8 mouse cellular contexts compared by ENCODE assay signal in the genomic region with DNA sequence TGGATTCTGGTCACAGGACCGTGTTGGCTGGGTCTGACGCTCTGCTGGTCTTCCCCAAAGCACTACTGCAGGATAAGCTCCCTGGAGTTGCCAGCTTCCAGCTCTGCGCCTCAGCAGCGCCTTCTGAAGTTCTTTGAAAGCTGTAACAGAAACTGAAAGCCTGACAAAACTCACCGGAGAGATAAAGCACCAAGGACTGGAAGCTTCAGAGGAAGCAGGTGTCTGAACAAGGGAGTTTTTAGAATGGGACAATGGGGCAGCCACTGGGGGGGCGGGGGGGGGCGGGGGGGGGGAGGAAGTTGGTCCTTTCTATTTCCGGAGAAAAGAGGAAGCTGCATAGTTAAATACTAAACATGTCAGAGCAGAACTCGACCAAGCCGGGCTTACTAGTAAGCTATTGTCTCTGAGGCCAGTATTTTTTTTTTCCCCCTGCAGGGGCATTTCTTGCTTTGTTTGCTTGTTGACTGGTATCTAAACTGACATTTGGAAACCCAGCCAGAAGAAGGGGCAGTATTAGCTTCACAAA.
A peak's percentile ranks its signal among the peaks of the same experiment; 100 is the strongest.
DNase-seq lines count a peak whose midpoint lies in the region; ATAC-seq and TF ChIP-seq lines count a peak whose summit lies in the region.

No protein-coding gene starts in this region.

- no peak overlapping the region for H3K9ac ChIP-seq in embryonic facial prominence, embryonic 15.5 days
- peak overlapping the region; percentile 32; the same call in 1 of the 2 replicates for H3K9ac ChIP-seq in heart, embryonic 16.5 days (ENCODE audit: low read length)
- H3K9ac ChIP-seq in kidney, postnatal 0 days (ENCODE audit: low read depth, low read length) = 0 out of 2 replicates have a peak overlapping the region, but pooled peaks have one; percentile 23
- no peak overlapping the region for H3K9ac ChIP-seq in liver, embryonic 13.5 days
- no peak overlapping the region for H3K9ac ChIP-seq in stomach, embryonic 14.5 days (replicated peaks; ENCODE audit: low read depth, low read length)

- no peaks in the 10 kb centered on the region for H3K27me3 ChIP-seq in embryonic facial prominence, embryonic 15.5 days
- H3K27me3 ChIP-seq in heart, embryonic 16.5 days (ENCODE audit: control insufficient read depth, insufficient read depth, low read length) = no peaks in the 10 kb centered on the region
- H3K27me3 ChIP-seq in kidney, postnatal 0 days (ENCODE audit: insufficient read depth, low read length) = no peaks in the 10 kb centered on the region
- no peaks in the 10 kb centered on the region for H3K27me3 ChIP-seq in liver, embryonic 13.5 days
- no peaks in the 10 kb centered on the region for H3K27me3 ChIP-seq in stomach, embryonic 14.5 days (ENCODE audit: control insufficient read depth, insufficient read depth, low read length)

- ATAC-seq in embryonic facial prominence, embryonic 15.5 days (ENCODE audit: insufficient number of reproducible peaks, low FRiP score, low TSS enrichment, low read depth) = no peak
- ATAC-seq in heart, embryonic 16.5 days (replicated peaks; ENCODE audit: extremely low read depth, insufficient read depth, low FRiP score) = peak; percentile 17; the same call in 1 of the 2 replicates
- ATAC-seq in kidney, postnatal 0 days (replicated peaks; ENCODE audit: low FRiP score, low read depth) = no peak
- peak; percentile 34; the same call in 1 of the 2 replicates for ATAC-seq in liver, embryonic 13.5 days (ENCODE audit: low read depth)
- no peak for ATAC-seq in stomach, embryonic 14.5 days (ENCODE audit: insufficient number of reproducible peaks, insufficient read depth, low FRiP score, low read depth)

- no peaks in the 10 kb centered on the region for H3K9me3 ChIP-seq in embryonic facial prominence, embryonic 15.5 days (replicated peaks)
- H3K9me3 ChIP-seq in heart, embryonic 16.5 days (replicated peaks; ENCODE audit: control insufficient read depth, low read length) = no peaks in the 10 kb centered on the region
- H3K9me3 ChIP-seq in kidney, postnatal 0 days (replicated peaks; ENCODE audit: low read length) = no peaks in the 10 kb centered on the region
- H3K9me3 ChIP-seq in liver, embryonic 13.5 days (replicated peaks) = no peaks in the 10 kb centered on the region
- H3K9me3 ChIP-seq in stomach, embryonic 14.5 days (ENCODE audit: control insufficient read depth, low read depth, low read length) = no peaks in the 10 kb centered on the region

- 0 out of 2 replicates have a peak overlapping the region, but pooled peaks have one; percentile 7 for H3K4me3 ChIP-seq in embryonic facial prominence, embryonic 15.5 days (replicated peaks)
- H3K4me3 ChIP-seq in heart, embryonic 16.5 days (ENCODE audit: low read length) = peak overlapping the region; percentile 43
- no peak overlapping the region for H3K4me3 ChIP-seq in kidney, postnatal 0 days (replicated peaks; ENCODE audit: low read depth, low read length)
- H3K4me3 ChIP-seq in liver, embryonic 13.5 days (replicated peaks) = peak overlapping the region; percentile 32
- H3K4me3 ChIP-seq in stomach, embryonic 14.5 days (ENCODE audit: low read depth, low read length) = no peak overlapping the region

- H3K27ac ChIP-seq in embryonic facial prominence, embryonic 15.5 days (replicated peaks) = no peak overlapping the region; the same call in 1 of the 2 replicates
- H3K27ac ChIP-seq in heart, embryonic 16.5 days (ENCODE audit: low read length) = peak overlapping the region; percentile 78
- peak overlapping the region; percentile 63; the same call in 1 of the 2 replicates for H3K27ac ChIP-seq in kidney, postnatal 0 days
- peak overlapping the region; percentile 50; the same call in 1 of the 2 replicates for H3K27ac ChIP-seq in liver, embryonic 13.5 days
- H3K27ac ChIP-seq in stomach, embryonic 14.5 days (ENCODE audit: low read length) = peak overlapping the region; percentile 29; the same call in 1 of the 2 replicates

- H3K4me2 ChIP-seq in embryonic facial prominence, embryonic 15.5 days (replicated peaks) = no peak overlapping the region
- peak overlapping the region; percentile 59 for H3K4me2 ChIP-seq in heart, embryonic 16.5 days (ENCODE audit: low read depth, low read length)
- peak overlapping the region; percentile 44 for H3K4me2 ChIP-seq in kidney, postnatal 0 days (ENCODE audit: low read length)
- H3K4me2 ChIP-seq in liver, embryonic 13.5 days = peak overlapping the region; percentile 43
- H3K4me2 ChIP-seq in stomach, embryonic 14.5 days (replicated peaks; ENCODE audit: low read depth, low read length) = peak overlapping the region; percentile 26

- TF ChIP-seq CTCF in kidney, postnatal 0 days (IDR thresholded peaks at IDR 0.05; ENCODE audit: low read depth) = peak; percentile 35; the same call in 1 of the 2 replicates

- H3K36me3 ChIP-seq in embryonic facial prominence, embryonic 15.5 days = no peaks in the 10 kb centered on the region
- no peaks in the 10 kb centered on the region for H3K36me3 ChIP-seq in heart, embryonic 16.5 days (ENCODE audit: control insufficient read depth, insufficient read depth)
- H3K36me3 ChIP-seq in kidney, postnatal 0 days (ENCODE audit: insufficient read depth, low read length) = no peaks in the 10 kb centered on the region
- H3K36me3 ChIP-seq in liver, embryonic 13.5 days = no peaks in the 10 kb centered on the region
- no peaks in the 10 kb centered on the region for H3K36me3 ChIP-seq in stomach, embryonic 14.5 days (ENCODE audit: control insufficient read depth, insufficient read depth, low read length)

- peak; percentile 24 for DNase-seq in ovary, adult 18-20 months (ENCODE audit: low spot score)
- no peak for DNase-seq in ovary, postnatal 10 days (ENCODE audit: low spot score)
- peak; percentile 72 for DNase-seq in kidney, postnatal 0 days (ENCODE audit: low spot score)
- no peak for DNase-seq in liver, embryonic 13.5 days
- peak; percentile 12 to 44 for DNase-seq in monocyte, adult 2 months (ENCODE audit: low read depth in 1 of 2, low spot score in 2 of 2)

- WGBS in embryonic facial prominence, embryonic 15.5 days = 18% methylated on average over 9 of the region's 10 CpGs
- 10% methylated on average over 8 of the region's 10 CpGs for WGBS in heart, embryonic 16.5 days
- WGBS in kidney, postnatal 0 days = 19% methylated on average over 10 of the region's 10 CpGs
- 3% methylated on average over 10 of the region's 10 CpGs for WGBS in liver, embryonic 13.5 days (ENCODE audit: insufficient replicate concordance)
- 14% methylated on average over 10 of the region's 10 CpGs for WGBS in stomach, embryonic 14.5 days

- H3K4me1 ChIP-seq in embryonic facial prominence, embryonic 15.5 days = peaks cover 6% of the 10 kb centered on the region; the same call in 1 of the 2 replicates
- peaks cover 21% of the 10 kb centered on the region for H3K4me1 ChIP-seq in heart, embryonic 16.5 days (ENCODE audit: control insufficient read depth, insufficient read depth, low read length)
- H3K4me1 ChIP-seq in kidney, postnatal 0 days (replicated peaks; ENCODE audit: insufficient read depth, low read length) = 0 out of 2 replicates have a peak, but pooled peaks cover 3% of the 10 kb centered on the region
- H3K4me1 ChIP-seq in liver, embryonic 13.5 days (replicated peaks) = peaks cover 17% of the 10 kb centered on the region; the same call in 1 of the 2 replicates
- peaks cover 8% of the 10 kb centered on the region for H3K4me1 ChIP-seq in stomach, embryonic 14.5 days (ENCODE audit: control insufficient read depth, insufficient read depth, low read length)

Comparison
In these comparisons a context has a peak if more than half of its experiments do, and no peak if none do; other contexts are left out.
1. DNase-seq: peak in ovary, adult 18-20 months (single experiment), kidney, postnatal 0 days (single experiment) and monocyte, adult 2 months (2 of 2); none in ovary, postnatal 10 days (single experiment) and liver, embryonic 13.5 days (single experiment).
2. ATAC-seq: peak in heart, embryonic 16.5 days (single experiment) and liver, embryonic 13.5 days (single experiment); none in embryonic facial prominence, embryonic 15.5 days (single experiment), kidney, postnatal 0 days (single experiment) and stomach, embryonic 14.5 days (single experiment).
3. H3K4me3 ChIP-seq: peak in embryonic facial prominence, embryonic 15.5 days (single experiment), heart, embryonic 16.5 days (single experiment) and liver, embryonic 13.5 days (single experiment); none in kidney, postnatal 0 days (single experiment) and stomach, embryonic 14.5 days (single experiment).
4. H3K9ac ChIP-seq: peak in heart, embryonic 16.5 days (single experiment) and kidney, postnatal 0 days (single experiment); none in embryonic facial prominence, embryonic 15.5 days (single experiment), liver, embryonic 13.5 days (single experiment) and stomach, embryonic 14.5 days (single experiment).